Mouse (Mus musculus) liver, embryonic 14.5 days (tissue): ENCODE measurements around the gene Sptbn2. TPM values are rescaled to one million over a fixed set of nuclear protein-coding genes. Genes with fewer than 3 reads are reported as not detected.

ENCODE experiments used
- ATAC-seq: fragments of 200-750 bp; cut with Nextera tagmentation; 2 replicates; pipeline ENCODE4 v1.8.0; 2017; ENCODE audit warnings: moderate number of reproducible peaks, mild to moderate bottlenecking, moderate library complexity; ENCODE audit not compliant: insufficient read depth
- DNase-seq, 3 experiments: peaks; one replicate each; pipeline ENCODE4 v3.0.0-alpha.2; 2012 to 2013; ENCODE audit warnings: low read depth in 3 of 3, low spot score in 3 of 3
- H3K27ac ChIP-seq: fragments of 300-500 bp; sonication (generic); 2 replicates; pipeline ENCODE4 v1.5.1; 2014; ENCODE audit warnings: moderate library complexity, mild to moderate bottlenecking, control low read depth, inconsistent platforms
- H3K27me3 ChIP-seq: fragments of 300-500 bp; sonication (generic); 2 replicates; pipeline ENCODE4 v1.6.1; 2014; ENCODE audit warnings: mild to moderate bottlenecking, low read length, moderate library complexity; ENCODE audit not compliant: control insufficient read depth, insufficient read depth
- H3K36me3 ChIP-seq: fragments of 300-500 bp; sonication (generic); replicated peaks from 2 replicates; pipeline ENCODE4 v1.6.1; 2014; ENCODE audit warnings: low read depth; ENCODE audit not compliant: control insufficient read depth, insufficient read depth
- H3K4me1 ChIP-seq, 2 experiments: fragments of 200-500 bp in 1 of 2; fragments of 300-500 bp in 1 of 2; sonication (generic) in 1 of 2; replicated peaks; 2 replicates each; pipeline ENCODE4 v1.6.1; 2012 to 2014; ENCODE audit warnings: antibody characterized with exemption in 1 of 2, inconsistent platforms in 1 of 2, low read length in 1 of 2; ENCODE audit not compliant: control insufficient read depth in 2 of 2, insufficient read depth in 2 of 2
- H3K4me2 ChIP-seq: fragments of 300-500 bp; sonication (generic); 2 replicates; pipeline ENCODE4 v1.6.1; 2014; ENCODE audit warnings: low read depth, mild to moderate bottlenecking, control low read depth, moderate library complexity
- H3K4me3 ChIP-seq, 2 experiments: fragments of 200-500 bp in 1 of 2; fragments of 300-500 bp in 1 of 2; sonication (generic) in 1 of 2; 2 replicates each; pipeline ENCODE4 v1.5.1; 2012 to 2014; ENCODE audit warnings: low read depth in 2 of 2, low read length in 2 of 2, mild to moderate bottlenecking in 2 of 2, control low read depth in 1 of 2, inconsistent platforms in 1 of 2, moderate library complexity in 1 of 2; ENCODE audit not compliant: insufficient read depth in 1 of 2
- H3K9ac ChIP-seq: fragments of 300-500 bp; sonication (generic); replicated peaks from 2 replicates; pipeline ENCODE4 v1.6.1; 2014; ENCODE audit warnings: mild to moderate bottlenecking, control low read depth, moderate library complexity
- H3K9me3 ChIP-seq: fragments of 300-500 bp; sonication (generic); 2 replicates; pipeline ENCODE4 v1.6.1; 2016; ENCODE audit warnings: low read length, mixed read lengths; ENCODE audit not compliant: control insufficient read depth
- CTCF ChIP-seq: IDR thresholded peaks from 2 replicates; pipeline ENCODE4 v1.5.1; 2016; ENCODE audit warnings: antibody characterized with exemption, low read depth, control low read depth
- EP300 ChIP-seq: IDR thresholded peaks from 2 replicates; pipeline ENCODE4 v1.6.1; 2016; ENCODE audit warnings: antibody characterized with exemption, low read depth
- WGBS: fragments of 180-500 bp; shearing (Covaris S2); extraction: QIAGEN DNeasy Blood & Tissue Kit; methylation state at CpG from one replicate; pipeline ENCODE4 v1.1.7; 2014; ENCODE audit not compliant: insufficient replicate concordance; 5-methylcytosine and 5-hydroxymethylcytosine counted together
- polyA plus RNA-seq, 2 experiments: library from polyadenylated mRNA; depleted of rRNA in 1 of 2; stranded (reverse) in 1 of 2; unstranded in 1 of 2; fragments of >200 nt; fragmentation: Nextera tagmentation in 1 of 2; extraction: Ambion mirVana in 1 of 2; gene quantifications; 2 replicates each; pipeline versions ENCODE4 v1.2.1 to v1.2.3; 2012 to 2014

Sptbn2 gene
- polyA plus RNA-seq, 2 experiments, result 0.03 to 0.04 TPM

DNA sequence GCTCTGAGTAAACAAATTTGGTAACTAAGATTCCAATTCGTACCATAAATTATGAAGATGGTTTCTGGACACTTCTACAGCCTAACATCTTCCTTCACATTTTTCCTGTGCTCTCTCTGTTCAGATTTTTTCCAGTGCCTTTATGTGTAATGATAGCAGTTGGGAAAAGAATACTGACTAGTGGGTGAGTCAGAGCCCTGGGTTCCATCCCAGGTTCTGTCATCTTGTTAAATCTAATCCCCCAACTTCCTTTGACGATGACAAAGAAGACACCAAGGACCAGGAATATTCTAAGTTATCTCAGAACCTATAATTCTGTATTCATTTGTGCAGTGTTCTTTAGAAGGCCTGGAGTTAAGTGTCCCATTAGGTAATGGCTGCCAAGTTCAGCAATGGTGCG is 13.8 kb upstream of the Sptbn2 start:
- Histone ChIP-seq H3K9ac (no peak overlapping the region), H3K36me3 (no peaks in the 10 kb centered on the region), H3K27me3 (peaks cover 24% of the 10 kb centered on the region), H3K4me3 (no peak overlapping the region), H3K27ac (no peak overlapping the region), H3K9me3 (no peaks in the 10 kb centered on the region), H3K4me1 (no peaks in the 10 kb centered on the region), H3K4me2 (no peak overlapping the region)
- 57% methylated on average over 3 of the region's 3 CpGs for WGBS
- no peak for ATAC-seq
- no peak for DNase-seq
- TF ChIP-seq EP300 (no peak), CTCF (no peak)

DNA sequence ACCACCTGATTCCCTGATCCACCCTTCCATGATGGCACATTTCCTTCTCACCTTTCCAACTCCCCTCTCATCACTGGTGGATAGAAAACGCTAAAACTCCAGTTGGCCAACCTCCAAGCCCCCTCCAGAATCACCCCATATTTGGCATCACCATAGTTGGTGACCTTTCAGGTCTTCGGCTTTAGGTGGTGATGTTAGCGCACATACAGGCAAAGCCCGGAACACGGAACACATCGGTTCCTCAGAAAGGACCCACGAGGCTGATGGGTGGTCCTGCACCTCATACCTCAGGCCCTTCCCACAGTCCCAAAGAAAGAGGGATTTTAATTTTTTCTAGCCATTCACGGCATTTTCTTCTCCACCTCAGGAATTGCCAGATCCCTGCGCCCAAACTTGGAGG is 13.2 kb upstream of the Sptbn2 start:
- Histone ChIP-seq H3K36me3 (no peaks in the 10 kb centered on the region), H3K27ac (no peak overlapping the region), H3K27me3 (peaks cover 24% of the 10 kb centered on the region), H3K9ac (no peak overlapping the region), H3K9me3 (no peaks in the 10 kb centered on the region), H3K4me2 (no peak overlapping the region), H3K4me1 (no peaks in the 10 kb centered on the region), H3K4me3 (no peak overlapping the region)
- DNase-seq, result no peak
- TF ChIP-seq EP300 (no peak), CTCF (no peak)
- no peak for ATAC-seq
- 65% methylated on average over 9 of the region's 9 CpGs for WGBS

DNA sequence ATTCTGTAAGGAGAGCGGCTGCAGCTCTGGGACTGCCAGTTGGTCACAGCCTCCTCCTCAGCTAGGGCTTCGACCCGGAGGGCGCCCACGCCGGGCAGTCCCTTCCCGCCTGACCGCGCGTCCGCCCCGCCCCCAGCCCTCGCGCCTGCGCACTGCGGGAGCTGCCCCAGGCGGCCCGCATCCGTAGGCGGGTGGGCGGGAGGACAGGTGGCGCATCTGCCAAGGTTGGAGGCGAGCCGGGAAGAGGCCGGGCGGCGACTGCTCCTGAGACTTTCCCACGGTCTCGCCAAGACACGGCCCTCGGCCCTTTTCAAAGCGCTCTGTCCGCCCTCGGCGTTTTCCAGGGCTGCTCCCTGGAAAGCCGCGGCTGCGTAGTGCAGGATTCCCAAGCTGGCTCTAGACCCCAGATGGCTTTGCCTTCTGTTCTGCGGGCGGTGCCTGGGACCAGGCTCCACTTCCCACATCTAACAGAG is 12.7 kb upstream of the Sptbn2 start, which contains the start of gene Gm960:
Gene Gm960, minus strand, starts transcription at position 464 of the 473 bp plus-strand sequence.
- 4% methylated on average over 40 of the region's 40 CpGs for WGBS
- Histone ChIP-seq H3K9me3 (no peaks in the 10 kb centered on the region), H3K27me3 (peaks cover 24% of the 10 kb centered on the region), H3K27ac (no peak within 1 kb of the TSS), H3K9ac (no peak within 1 kb of the TSS), H3K4me1 (no peaks in the 10 kb centered on the region), H3K36me3 (no peaks in the 10 kb centered on the region), H3K4me3 (peak within 1 kb of the TSS; percentile 18 to 46), H3K4me2 (peak within 1 kb of the TSS; percentile 55)
- TF ChIP-seq CTCF, result no peak
- TF ChIP-seq EP300, result no peak
- ATAC-seq (no peak), DNase-seq (no peak)

DNA sequence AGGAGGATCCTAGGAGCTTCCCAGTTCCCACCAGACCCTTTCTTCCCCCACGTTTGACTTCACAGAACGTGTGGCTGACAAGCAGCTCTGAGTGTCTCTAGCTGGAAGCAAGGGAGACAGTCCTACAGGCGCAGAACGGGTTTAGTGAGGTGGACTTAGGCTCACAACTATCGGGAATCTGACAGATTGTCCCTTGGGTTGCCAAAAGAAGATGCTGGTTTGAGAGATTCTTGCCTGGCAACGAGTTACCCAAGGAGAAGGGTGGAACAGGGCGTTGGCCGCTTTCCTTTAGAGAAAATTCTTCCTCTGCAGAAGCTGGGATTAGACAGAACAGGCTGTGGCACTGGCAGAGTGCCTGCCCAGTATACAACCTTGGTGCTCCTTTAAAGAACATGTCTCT is 12.1 kb upstream of the Sptbn2 start:
- DNase-seq, result no peak
- Histone ChIP-seq H3K27me3 (peaks cover 24% of the 10 kb centered on the region), H3K36me3 (no peaks in the 10 kb centered on the region), H3K9ac (no peak overlapping the region), H3K4me2 (no peak overlapping the region), H3K9me3 (no peaks in the 10 kb centered on the region), H3K4me3 (no peak overlapping the region), H3K4me1 (no peaks in the 10 kb centered on the region), H3K27ac (no peak overlapping the region)
- no peak for ATAC-seq
- TF ChIP-seq CTCF, result no peak
- TF ChIP-seq EP300, result no peak
- WGBS, result 22% methylated on average over 8 of the region's 8 CpGs

DNA sequence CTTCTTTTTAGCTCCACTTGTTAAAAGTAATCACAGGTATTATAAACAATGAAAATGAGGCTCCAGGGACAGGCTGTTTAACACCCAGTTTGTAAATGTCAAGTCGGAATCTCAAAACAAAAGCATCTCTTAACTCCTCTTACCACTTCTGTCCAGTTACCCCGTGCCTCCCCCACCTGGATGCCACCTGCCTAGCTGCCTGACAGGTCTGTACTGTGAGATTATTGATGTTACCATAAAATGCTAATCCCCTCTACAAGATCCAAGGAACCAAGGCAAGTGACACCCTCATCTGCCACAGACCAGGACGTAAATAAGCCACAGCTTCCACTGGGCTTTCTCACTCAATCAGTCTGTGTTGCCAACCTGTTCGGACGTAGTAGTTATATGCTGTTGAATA is 11.1 kb upstream of the Sptbn2 start:
- 50% methylated on average over 5 of the region's 5 CpGs for WGBS
- no peak overlapping the region for H3K4me3 ChIP-seq
- no peak for DNase-seq
- H3K27me3 ChIP-seq, result peaks cover 24% of the 10 kb centered on the region
- no peaks in the 10 kb centered on the region for H3K4me1 ChIP-seq
- no peak for ATAC-seq
- no peak overlapping the region for H3K9ac ChIP-seq
- TF ChIP-seq EP300 (no peak), CTCF (no peak)
- H3K36me3 ChIP-seq, result no peaks in the 10 kb centered on the region
- no peak overlapping the region for H3K27ac ChIP-seq
- no peak overlapping the region for H3K4me2 ChIP-seq
- no peaks in the 10 kb centered on the region for H3K9me3 ChIP-seq
